In genomic region chr5:30170303-30170940, GRCm38 (mm10) we compare ENCODE assay signal across 14 mouse cellular contexts. TPM values are rescaled to one million over a fixed set of nuclear protein-coding genes. Genes with fewer than 3 reads are reported as not detected.
A peak's percentile ranks its signal among the peaks of the same experiment; 100 is the strongest.
DNase-seq lines count a peak whose midpoint lies in the region; ATAC-seq and TF ChIP-seq lines count a peak whose summit lies in the region.
"Had no signal": no experiment of that assay in that cellular context is flagged by ENCODE, and none has a peak within 500 bp of the region (broad histone marks: within the 10 kb centered on the region; RNA-seq: fewer than 3 reads in every experiment).

No protein-coding gene starts in this region.

- no peaks in the 10 kb centered on the region for H3K27me3 ChIP-seq in heart, adult 2 months (ENCODE audit: control insufficient read depth, insufficient read depth, low read length)
- no peaks in the 10 kb centered on the region for H3K27me3 ChIP-seq in heart, embryonic 14.5 days (ENCODE audit: control insufficient read depth, insufficient read depth, low read length)
- H3K27me3 ChIP-seq in stomach, embryonic 15.5 days (replicated peaks): no peaks in the 10 kb centered on the region
- H3K27me3 ChIP-seq in midbrain, embryonic 10.5 days (ENCODE audit: low read depth, poor library complexity, severe bottlenecking): no peaks in the 10 kb centered on the region
- no peaks in the 10 kb centered on the region for H3K27me3 ChIP-seq in hindbrain, embryonic 13.5 days
- H3K27me3 ChIP-seq: midbrain, embryonic 15.5 days; neural tube, embryonic 12.5 days had no signal

- no peak for TF ChIP-seq EP300 in heart, adult 2 months (IDR thresholded peaks at IDR 0.05; ENCODE audit: insufficient read depth, low read depth, low read length)

- peak overlapping the region; percentile 93 for H3K27ac ChIP-seq in heart, adult 2 months
- peak overlapping the region; percentile 72 to 76 for H3K27ac ChIP-seq in heart, embryonic 14.5 days (replicated peaks in 1 of 2; ENCODE audit: control insufficient read depth in 1 of 2, insufficient read depth in 1 of 2, low read depth in 2 of 2, low read length in 2 of 2)
- H3K27ac ChIP-seq in stomach, embryonic 15.5 days: 0 out of 2 replicates have a peak overlapping the region, but pooled peaks have one; percentile 31
- no peak overlapping the region for H3K27ac ChIP-seq in midbrain, embryonic 10.5 days (replicated peaks)
- no peak overlapping the region for H3K27ac ChIP-seq in hindbrain, embryonic 13.5 days
- H3K27ac ChIP-seq: left cerebral cortex, adult 2 months; midbrain, embryonic 15.5 days; neural tube, embryonic 12.5 days had no signal

- H3K4me1 ChIP-seq in heart, adult 2 months (ENCODE audit: control insufficient read depth, insufficient read depth, low read length): peaks cover 5% of the 10 kb centered on the region
- H3K4me1 ChIP-seq in heart, embryonic 14.5 days (ENCODE audit: control insufficient read depth in 2 of 2, insufficient read depth in 2 of 2, low read length in 2 of 2): peaks cover 2 to 29% of the 10 kb centered on the region in 2 experiments; a peak in 2 of 4 replicates
- no peaks in the 10 kb centered on the region for H3K4me1 ChIP-seq in stomach, embryonic 15.5 days
- peaks cover 14% of the 10 kb centered on the region for H3K4me1 ChIP-seq in midbrain, embryonic 10.5 days
- no peaks in the 10 kb centered on the region for H3K4me1 ChIP-seq in hindbrain, embryonic 13.5 days (replicated peaks)
- H3K4me1 ChIP-seq: midbrain, embryonic 15.5 days; neural tube, embryonic 12.5 days had no signal

- no peak for ATAC-seq in heart, embryonic 14.5 days (ENCODE audit: insufficient number of reproducible peaks, insufficient read depth, low FRiP score, low read depth)
- ATAC-seq in stomach, embryonic 15.5 days (ENCODE audit: insufficient read depth, low FRiP score, low read depth): no peak
- no peak for ATAC-seq in hindbrain, embryonic 13.5 days (ENCODE audit: low FRiP score)
- ATAC-seq: midbrain, embryonic 15.5 days had no signal

- intact Hi-C loops in heart, adult 2 months (cut with DNase I): no loop called here
- intact Hi-C loops in heart, postnatal 25 days (cut with DNase I): loop anchor here (5.0 kb wide), 1 partner anchor 43 kb away; no protein-coding TSS in a partner anchor

- no peak overlapping the region for H3K9ac ChIP-seq in heart, adult 2 months (ENCODE audit: low read depth, low read length)
- no peak overlapping the region for H3K9ac ChIP-seq in heart, embryonic 14.5 days (ENCODE audit: low read length)
- H3K9ac ChIP-seq in stomach, embryonic 15.5 days: no peak overlapping the region
- no peak overlapping the region for H3K9ac ChIP-seq in hindbrain, embryonic 13.5 days
- H3K9ac ChIP-seq: midbrain, embryonic 15.5 days; neural tube, embryonic 12.5 days had no signal

- H3K4me2 ChIP-seq in heart, embryonic 14.5 days (ENCODE audit: low read length): no peak overlapping the region
- H3K4me2 ChIP-seq in stomach, embryonic 15.5 days: no peak overlapping the region
- no peak overlapping the region for H3K4me2 ChIP-seq in hindbrain, embryonic 13.5 days
- H3K4me2 ChIP-seq: midbrain, embryonic 15.5 days; neural tube, embryonic 12.5 days had no signal

- no peak for TF ChIP-seq POLR2A in heart, adult 2 months (IDR thresholded peaks at IDR 0.05; ENCODE audit: insufficient read depth, low read depth, low read length)

- 49% methylated on average over 5 of the region's 5 CpGs for WGBS in heart, adult 2 months
- 66% methylated on average over 5 of the region's 5 CpGs for WGBS in heart, embryonic 14.5 days
- 70% methylated on average over 5 of the region's 5 CpGs for WGBS in stomach, embryonic 15.5 days
- 90% methylated on average over 5 of the region's 5 CpGs for WGBS in midbrain, embryonic 10.5 days
- WGBS in hindbrain, embryonic 13.5 days: 87% methylated on average over 5 of the region's 5 CpGs

- H3K9me3 ChIP-seq in heart, embryonic 14.5 days (ENCODE audit: control insufficient read depth, low read length): no peaks in the 10 kb centered on the region
- no peaks in the 10 kb centered on the region for H3K9me3 ChIP-seq in stomach, embryonic 15.5 days
- no peaks in the 10 kb centered on the region for H3K9me3 ChIP-seq in midbrain, embryonic 10.5 days (replicated peaks)
- no peaks in the 10 kb centered on the region for H3K9me3 ChIP-seq in hindbrain, embryonic 13.5 days
- H3K9me3 ChIP-seq: midbrain, embryonic 15.5 days; neural tube, embryonic 12.5 days had no signal

- H3K4me3 ChIP-seq in heart, adult 2 months: no peak overlapping the region
- H3K4me3 ChIP-seq in heart, embryonic 14.5 days (ENCODE audit: control insufficient read depth in 1 of 2, insufficient read depth in 1 of 2, low read depth in 1 of 2, low read length in 2 of 2): no peak overlapping the region
- no peak overlapping the region for H3K4me3 ChIP-seq in stomach, embryonic 15.5 days (replicated peaks)
- no peak overlapping the region for H3K4me3 ChIP-seq in midbrain, embryonic 10.5 days
- H3K4me3 ChIP-seq in hindbrain, embryonic 13.5 days: no peak overlapping the region
- H3K4me3 ChIP-seq: left cerebral cortex, adult 2 months; midbrain, embryonic 15.5 days; neural tube, embryonic 12.5 days had no signal

- no peak for TF ChIP-seq CTCF in heart, adult 2 months (IDR thresholded peaks at IDR 0.05)

- H3K79me2 ChIP-seq in heart, adult 2 months (replicated peaks; ENCODE audit: control insufficient read depth, insufficient read depth, low read length): 0 out of 2 replicates have a peak, but pooled peaks cover 1% of the 10 kb centered on the region

- peaks cover 73% of the 10 kb centered on the region for H3K36me3 ChIP-seq in heart, adult 2 months (ENCODE audit: control insufficient read depth, insufficient read depth, low read length)
- peaks cover 86% of the 10 kb centered on the region for H3K36me3 ChIP-seq in heart, embryonic 14.5 days (ENCODE audit: control insufficient read depth, insufficient read depth, low read length)
- peaks cover 5% of the 10 kb centered on the region; the same call in 1 of the 2 replicates for H3K36me3 ChIP-seq in stomach, embryonic 15.5 days
- peaks cover 71% of the 10 kb centered on the region for H3K36me3 ChIP-seq in midbrain, embryonic 10.5 days
- H3K36me3 ChIP-seq in hindbrain, embryonic 13.5 days: peaks cover 57% of the 10 kb centered on the region

- peak in 1 of 2 experiments; percentile 37 for DNase-seq in heart, adult 2 months
- DNase-seq in heart, postnatal 25 days (ENCODE audit: low spot score): no peak
- DNase-seq in ovary, adult 18-20 months (ENCODE audit: low spot score): peak; percentile 47
- DNase-seq in ovary, postnatal 14 days (ENCODE audit: low spot score): no peak
- no peak for DNase-seq in midbrain, embryonic 10.5 days (ENCODE audit: low spot score)
- DNase-seq: cerebellum, adult 11 months; lung, postnatal 14 days had no signal

RNA-seq across cellular contexts. Expression of gene Hadhb, which starts 15.4 kb away (rescaled TPM):
- total RNA-seq in heart, adult 2 months (2021): 1,000 to 10,000 TPM; 1,981 to 2,338 TPM
- 1,187 and 1,731 TPM in 2 replicates for polyA plus RNA-seq in heart, adult 2 months (2012; rRNA removed)
- 1,000 to 10,000 TPM; 1,651 to 1,795 TPM for total RNA-seq in heart, postnatal 25 days (2021)
- 421 and 422 TPM in 2 replicates for polyA plus RNA-seq in heart, embryonic 14.5 days (2014; fragmentation: Nextera tagmentation; extraction: Ambion mirVana)
- polyA plus RNA-seq in stomach, embryonic 15.5 days (2015; fragmentation: Nextera tagmentation; extraction: Ambion mirVana): 156 and 196 TPM in 2 replicates
- polyA plus RNA-seq in midbrain, embryonic 10.5 days (2016; fragmentation: Nextera tagmentation; extraction: Ambion mirVana): 104 and 106 TPM in 2 replicates
- 65.0 and 70.7 TPM in 2 replicates for polyA plus RNA-seq in hindbrain, embryonic 13.5 days (2015; fragmentation: Nextera tagmentation; extraction: Ambion mirVana)

RNA-seq across cellular contexts. Expression of gene Hadha, which starts 15.5 kb away (rescaled TPM):
- 1,000 to 10,000 TPM; 1,174 to 1,333 TPM for total RNA-seq in heart, adult 2 months (2021)
- polyA plus RNA-seq in heart, adult 2 months (2012; rRNA removed): 367 and 592 TPM in 2 replicates
- total RNA-seq in heart, postnatal 25 days (2021): 1,000 to 10,000 TPM; 1,064 to 1,096 TPM
- 223 and 246 TPM in 2 replicates for polyA plus RNA-seq in heart, embryonic 14.5 days (2014; fragmentation: Nextera tagmentation; extraction: Ambion mirVana)
- polyA plus RNA-seq in stomach, embryonic 15.5 days (2015; fragmentation: Nextera tagmentation; extraction: Ambion mirVana): 142 and 153 TPM in 2 replicates
- polyA plus RNA-seq in midbrain, embryonic 10.5 days (2016; fragmentation: Nextera tagmentation; extraction: Ambion mirVana): 101 and 115 TPM in 2 replicates
- polyA plus RNA-seq in hindbrain, embryonic 13.5 days (2015; fragmentation: Nextera tagmentation; extraction: Ambion mirVana): 76.1 and 84.3 TPM in 2 replicates

RNA-seq across cellular contexts. Expression of gene Adgrf3, which starts 35.1 kb away (rescaled TPM):
- under 1 TPM in 1 of 2 experiments, not detected in 1; 0.20 TPM for total RNA-seq in heart, adult 2 months (2021)
- 0.12 and 0.20 TPM in 2 replicates for polyA plus RNA-seq in heart, adult 2 months (2012; rRNA removed)
- total RNA-seq in heart, postnatal 25 days (2021): under 1 TPM; 0.08 to 0.11 TPM
- polyA plus RNA-seq in heart, embryonic 14.5 days (2014; fragmentation: Nextera tagmentation; extraction: Ambion mirVana): 0.45 and 0.86 TPM in 2 replicates
- polyA plus RNA-seq in stomach, embryonic 15.5 days (2015; fragmentation: Nextera tagmentation; extraction: Ambion mirVana): 0.33 and 0.34 TPM in 2 replicates
- polyA plus RNA-seq in midbrain, embryonic 10.5 days (2016; fragmentation: Nextera tagmentation; extraction: Ambion mirVana): 0.05 TPM in 1 of 2 replicates, not detected in the other
- polyA plus RNA-seq in hindbrain, embryonic 13.5 days (2015; fragmentation: Nextera tagmentation; extraction: Ambion mirVana): not detected in 2 replicates
- total RNA-seq: left cerebral cortex, adult 2 months had no signal
- polyA plus RNA-seq: large intestine, adult 2 months; midbrain, embryonic 15.5 days; neural tube, embryonic 12.5 days had no signal

Comparison
In these comparisons a context has a peak if more than half of its experiments do, and no peak if none do; other contexts are left out.
1. H3K27ac ChIP-seq: peak in heart, adult 2 months (single experiment), heart, embryonic 14.5 days (2 of 2) and stomach, embryonic 15.5 days (single experiment); none in midbrain, embryonic 10.5 days (single experiment) and hindbrain, embryonic 13.5 days (single experiment).